Mouse (Mus musculus) embryonic fibroblast, embryonic 13.5 days (primary cell): ENCODE measurements at regions not wholly inside any gene's neighbourhood (a gene's known extent, or its start where the extent isn't known, plus 50 kb on each side); places are given as distances from the start of the nearest gene placed in this dataset.

Source experiments
- CTCF ChIP-seq: IDR thresholded peaks from 2 replicates; pipeline ENCODE4 v1.5.1; 2011; ENCODE audit warnings: mild to moderate bottlenecking, control low read depth, low read length, moderate library complexity, borderline replicate concordance; ENCODE audit not compliant: insufficient read depth
- POLR2A ChIP-seq: IDR thresholded peaks from 2 replicates; pipeline ENCODE4 v1.6.1; 2011; ENCODE audit warnings: low read depth, mild to moderate bottlenecking, control low read depth, low read length, moderate library complexity

DNA sequence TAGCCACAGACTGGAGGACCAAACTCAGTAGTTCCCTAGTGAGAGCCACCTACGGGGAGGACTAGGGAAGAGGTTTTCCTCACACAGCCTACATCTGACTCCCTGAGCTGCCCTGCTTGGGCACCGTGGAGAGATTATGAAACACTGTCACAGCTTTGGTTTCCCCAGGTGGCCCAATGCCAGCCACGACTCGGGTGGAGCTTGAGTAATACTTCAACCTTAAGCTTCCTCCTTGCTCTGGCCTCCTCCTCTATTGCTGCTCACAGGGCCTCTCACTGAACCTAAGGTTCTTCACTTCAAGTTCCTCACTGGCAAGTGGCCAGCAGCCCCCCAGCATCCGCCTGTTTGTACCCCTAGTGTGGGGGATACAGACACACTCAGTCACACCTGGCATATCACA, 224.9 kb upstream of the Rpl38 start:
- no peak for TF ChIP-seq CTCF
- TF ChIP-seq POLR2A: no peak
